Mouse (Mus musculus): Measurements from ENCODE around the gene Nrd1.

DNA sequence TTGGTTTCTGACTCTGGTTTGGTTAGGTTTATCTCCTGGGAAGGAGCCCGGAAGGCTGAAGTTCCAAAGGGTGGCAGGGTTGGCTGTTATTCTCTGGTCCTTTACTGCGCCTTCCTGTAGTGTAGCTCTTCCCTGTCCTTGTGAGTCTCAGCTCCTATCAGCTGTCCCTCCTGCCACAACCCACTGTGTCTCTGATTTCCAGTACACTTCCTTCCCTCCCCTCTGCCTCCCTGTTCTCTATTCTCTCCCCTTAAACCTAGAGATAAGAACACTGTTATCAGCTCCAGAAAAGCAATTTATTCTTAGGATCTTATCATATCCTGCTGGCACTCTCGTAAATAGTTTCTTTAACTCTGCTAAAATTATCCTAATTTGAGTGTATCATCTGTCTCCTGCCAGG lies 30.9 kb upstream of the Nrd1 start:
- no peak for TF ChIP-seq CTCF (conservative IDR thresholded peaks at IDR 0.05; ENCODE audit: insufficient read depth, insufficient read length, low read depth, low read length)
- no peak for TF ChIP-seq POLR2A (IDR thresholded peaks at IDR 0.05; ENCODE audit: low read depth, low read length)

All from kidney, adult 2 months (tissue).